Mouse (Mus musculus) heart, embryonic 10.5 days (tissue): ENCODE data around the gene Anapc15-ps. TPM values are rescaled to one million over a fixed set of nuclear protein-coding genes. Genes with fewer than 3 reads are reported as not detected.

Source experiments
- DNase-seq: peaks from one replicate; pipeline ENCODE4 v3.0.0-alpha.2; 2017; ENCODE audit warnings: low spot score
- H3K27ac ChIP-seq: fragments of 300-500 bp; sonication (generic); 2 replicates; pipeline ENCODE4 v1.5.1; 2016; ENCODE audit warnings: mild to moderate bottlenecking
- H3K27me3 ChIP-seq: fragments of 300-500 bp; sonication (generic); 2 replicates; pipeline ENCODE4 v1.6.1; 2016; ENCODE audit warnings: mild to moderate bottlenecking; ENCODE audit not compliant: poor library complexity, insufficient read depth, severe bottlenecking
- H3K36me3 ChIP-seq: fragments of 300-500 bp; sonication (generic); 2 replicates; pipeline ENCODE4 v1.6.1; 2016; ENCODE audit warnings: mild to moderate bottlenecking, moderate library complexity
- H3K4me1 ChIP-seq: fragments of 300-500 bp; sonication (generic); 2 replicates; pipeline ENCODE4 v1.6.1; 2016; ENCODE audit warnings: mild to moderate bottlenecking
- H3K4me3 ChIP-seq: fragments of 300-500 bp; sonication (generic); 2 replicates; pipeline ENCODE4 v1.5.1; 2016; ENCODE audit warnings: mild to moderate bottlenecking, moderate library complexity
- H3K9me3 ChIP-seq: fragments of 300-500 bp; sonication (generic); 2 replicates; pipeline ENCODE4 v1.6.1; 2016; ENCODE audit warnings: mild to moderate bottlenecking, moderate library complexity
- WGBS: fragments of 180-500 bp; shearing (Covaris S2); methylation state at CpG from one replicate; pipeline ENCODE4 v1.1.7; 2016; 5-methylcytosine and 5-hydroxymethylcytosine counted together
- polyA plus RNA-seq: library from polyadenylated mRNA; unstranded; fragments of >200 nt; fragmentation: Nextera tagmentation; extraction: Ambion mirVana; gene quantifications from 2 replicates; pipeline ENCODE4 v1.2.1, GENCODE M21; 2016

The Anapc15-ps gene
- polyA plus RNA-seq, 1 experiment from 2014 or later: not detected

DNA sequence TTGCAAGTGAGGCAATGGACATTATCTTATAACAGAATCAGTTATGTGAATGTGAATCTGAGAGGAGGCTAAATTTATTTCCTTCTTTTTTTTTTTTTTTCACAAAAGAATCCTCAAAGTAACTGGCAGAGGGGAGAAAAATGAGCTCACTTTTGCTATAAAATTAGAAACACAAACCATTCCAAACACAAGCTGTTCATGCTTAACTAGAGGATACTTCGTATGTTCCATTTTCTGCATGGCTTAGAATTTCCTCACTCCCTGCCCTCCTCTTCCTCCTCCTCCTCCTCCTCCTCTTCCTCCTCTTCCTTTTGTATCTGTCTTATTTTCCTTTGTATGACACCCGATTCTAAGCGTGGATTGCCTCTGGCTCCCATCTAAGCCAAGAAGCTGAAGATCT lies 32.5 kb upstream of the Anapc15-ps start:
- peaks cover 19% of the 10 kb centered on the region for H3K4me1 ChIP-seq
- no peaks in the 10 kb centered on the region for H3K36me3 ChIP-seq
- no peak for DNase-seq
- no peaks in the 10 kb centered on the region for H3K9me3 ChIP-seq
- 78% methylated on average over 3 of the region's 3 CpGs for WGBS
- H3K27me3 ChIP-seq: no peaks in the 10 kb centered on the region
- no peak overlapping the region for H3K4me3 ChIP-seq
- H3K27ac ChIP-seq: no peak overlapping the region

DNA sequence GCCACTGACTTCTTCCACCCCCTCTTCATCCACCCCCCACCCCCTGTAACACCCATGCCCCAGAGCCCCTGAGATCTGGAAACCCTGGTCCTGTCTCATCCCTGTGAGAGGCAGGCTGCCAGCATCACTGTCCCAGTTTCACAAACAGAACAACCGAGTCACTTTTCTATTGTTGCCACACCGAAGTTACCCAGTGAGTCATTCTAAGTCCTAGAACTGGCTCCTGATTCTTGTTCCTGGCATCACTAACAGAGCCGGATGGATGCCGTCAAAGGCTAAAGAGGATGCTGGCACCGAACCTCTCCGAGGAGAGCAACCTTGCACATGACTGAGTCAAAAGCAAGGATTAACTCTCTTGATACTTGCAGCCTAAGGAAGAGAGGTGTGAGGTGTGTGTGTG lies 31.6 kb upstream of the Anapc15-ps start:
- WGBS: 87% methylated on average over 6 of the region's 6 CpGs
- no peak for DNase-seq

DNA sequence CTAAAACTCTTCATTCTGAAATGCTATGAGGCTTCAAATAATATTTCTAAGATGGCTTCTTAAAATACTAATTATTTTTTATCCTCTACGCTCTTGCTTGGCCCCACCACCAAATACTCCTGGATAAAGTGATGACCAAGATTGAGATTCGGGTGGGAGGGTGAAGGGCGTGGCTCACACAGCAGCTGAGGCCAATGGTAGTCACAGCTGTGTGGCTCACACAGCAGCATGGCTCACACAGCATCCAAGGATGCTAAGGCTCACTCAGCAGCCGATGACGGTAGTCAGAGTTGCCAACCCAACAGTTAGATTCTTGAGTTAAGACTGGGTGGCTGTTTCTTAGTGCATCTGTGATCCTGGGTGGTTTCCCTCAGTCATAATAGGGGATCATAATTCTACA lies 30.5 kb upstream of the Anapc15-ps start:
- no peaks in the 10 kb centered on the region for H3K36me3 ChIP-seq
- H3K4me1 ChIP-seq: peaks cover 12% of the 10 kb centered on the region; the same call in 1 of the 2 replicates
- H3K4me3 ChIP-seq: no peak overlapping the region
- H3K27me3 ChIP-seq: no peaks in the 10 kb centered on the region
- DNase-seq: no peak
- 86% methylated on average over 5 of the region's 5 CpGs for WGBS
- H3K27ac ChIP-seq: no peak overlapping the region
- no peaks in the 10 kb centered on the region for H3K9me3 ChIP-seq

More for the DNA sequence above, 31.6 kb upstream of the Anapc15-ps start:
- Histone ChIP-seq H3K9me3 (no peaks in the 10 kb centered on the region), H3K4me1 (peaks cover 13% of the 10 kb centered on the region; the same call in 1 of the 2 replicates), H3K4me3 (no peak overlapping the region), H3K36me3 (no peaks in the 10 kb centered on the region), H3K27me3 (no peaks in the 10 kb centered on the region), H3K27ac (no peak overlapping the region)

DNA sequence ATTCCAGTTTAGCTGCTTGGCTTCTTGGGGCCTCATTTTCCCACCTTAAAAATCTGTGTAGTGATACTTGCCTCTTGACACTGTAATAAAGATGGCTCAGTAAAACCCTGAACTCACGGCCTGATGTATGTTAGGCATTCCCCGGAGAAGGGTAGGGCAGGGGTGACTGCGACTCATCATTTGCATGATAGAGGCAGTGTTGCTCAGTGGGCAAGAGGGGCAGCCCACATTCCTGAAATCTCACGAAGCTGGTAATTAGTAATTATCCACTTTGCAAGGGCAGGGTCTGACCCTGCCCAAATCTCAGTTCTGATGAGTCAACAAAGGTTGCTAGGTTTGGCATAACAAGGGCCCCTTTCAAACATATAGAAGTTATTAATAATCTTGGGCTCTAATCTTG lies 27.2 kb upstream of the Anapc15-ps start:
- Histone ChIP-seq H3K9me3 (no peaks in the 10 kb centered on the region), H3K36me3 (no peaks in the 10 kb centered on the region), H3K27me3 (no peaks in the 10 kb centered on the region), H3K27ac (no peak overlapping the region), H3K4me3 (no peak overlapping the region), H3K4me1 (peaks cover 4% of the 10 kb centered on the region; the same call in 1 of the 2 replicates)
- 72% methylated on average over 4 of the region's 4 CpGs for WGBS
- DNase-seq: no peak

DNA sequence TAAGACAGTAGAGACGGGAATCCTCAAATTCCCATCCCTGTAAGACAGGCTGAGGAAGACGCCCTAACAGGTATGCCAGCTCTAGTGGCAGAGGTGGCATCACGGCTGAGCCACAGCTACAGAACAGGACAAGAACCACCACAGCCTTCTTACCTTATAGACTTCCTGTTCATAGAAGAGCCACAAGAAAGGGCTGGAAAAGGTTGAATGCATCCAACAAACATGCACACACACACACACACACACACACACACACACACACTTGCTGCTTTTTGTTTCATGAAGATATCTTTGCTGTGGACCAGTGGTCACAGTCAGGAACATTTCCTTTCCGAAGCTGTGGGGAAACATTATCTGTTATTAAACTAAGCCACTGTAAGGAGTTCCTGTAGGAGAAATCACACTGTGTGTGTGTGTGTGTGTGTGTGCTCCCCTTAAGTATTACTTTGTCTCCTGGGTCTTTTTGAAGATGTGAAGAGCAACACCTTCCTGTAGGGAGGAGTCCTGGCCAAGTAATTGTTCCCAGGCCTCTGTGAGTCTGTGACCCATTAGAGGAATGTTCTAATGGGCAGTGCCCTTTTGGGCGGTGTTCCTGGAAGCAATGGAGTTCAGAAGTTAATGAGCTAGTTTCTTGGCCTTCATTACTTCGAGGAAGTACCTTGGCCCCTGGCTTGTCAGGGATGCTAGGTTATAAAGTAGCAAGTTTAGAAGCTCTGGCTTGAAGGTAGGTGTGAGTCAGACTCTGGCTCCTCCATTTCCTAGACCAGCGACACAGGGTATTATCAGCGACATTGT lies 25.9 kb upstream of the Anapc15-ps start:
- H3K4me3 ChIP-seq: no peak overlapping the region
- no peaks in the 10 kb centered on the region for H3K36me3 ChIP-seq
- no peaks in the 10 kb centered on the region for H3K9me3 ChIP-seq
- peaks cover 4% of the 10 kb centered on the region; the same call in 1 of the 2 replicates for H3K4me1 ChIP-seq
- DNase-seq: no peak
- H3K27me3 ChIP-seq: no peaks in the 10 kb centered on the region
- H3K27ac ChIP-seq: no peak overlapping the region
- 83% methylated on average over 8 of the region's 8 CpGs for WGBS

DNA sequence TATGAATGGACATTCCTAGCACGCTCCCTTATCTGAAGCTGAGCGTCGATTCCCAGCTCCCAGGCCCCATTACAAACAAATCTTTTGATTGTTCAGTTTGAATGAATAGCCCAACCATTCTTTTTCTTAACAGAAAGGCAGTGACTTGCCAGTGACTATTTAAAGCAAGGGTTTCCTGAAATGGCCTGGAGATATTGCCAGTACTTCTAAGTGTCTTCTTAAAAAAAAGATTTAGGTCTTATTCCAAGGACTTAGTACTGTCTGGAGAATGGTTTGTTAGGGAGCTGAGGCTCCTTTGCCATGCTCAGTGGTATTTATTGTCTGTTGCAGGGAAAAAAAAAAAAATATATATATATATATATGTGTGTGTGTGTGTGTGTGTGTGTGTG lies 23.0 kb upstream of the Anapc15-ps start:
- Histone ChIP-seq H3K27me3 (no peaks in the 10 kb centered on the region), H3K4me3 (no peak overlapping the region), H3K9me3 (no peaks in the 10 kb centered on the region), H3K36me3 (no peaks in the 10 kb centered on the region), H3K4me1 (peaks cover 4% of the 10 kb centered on the region; the same call in 1 of the 2 replicates), H3K27ac (no peak overlapping the region)
- WGBS: 40% methylated on average over 3 of the region's 3 CpGs
- DNase-seq: no peak

DNA sequence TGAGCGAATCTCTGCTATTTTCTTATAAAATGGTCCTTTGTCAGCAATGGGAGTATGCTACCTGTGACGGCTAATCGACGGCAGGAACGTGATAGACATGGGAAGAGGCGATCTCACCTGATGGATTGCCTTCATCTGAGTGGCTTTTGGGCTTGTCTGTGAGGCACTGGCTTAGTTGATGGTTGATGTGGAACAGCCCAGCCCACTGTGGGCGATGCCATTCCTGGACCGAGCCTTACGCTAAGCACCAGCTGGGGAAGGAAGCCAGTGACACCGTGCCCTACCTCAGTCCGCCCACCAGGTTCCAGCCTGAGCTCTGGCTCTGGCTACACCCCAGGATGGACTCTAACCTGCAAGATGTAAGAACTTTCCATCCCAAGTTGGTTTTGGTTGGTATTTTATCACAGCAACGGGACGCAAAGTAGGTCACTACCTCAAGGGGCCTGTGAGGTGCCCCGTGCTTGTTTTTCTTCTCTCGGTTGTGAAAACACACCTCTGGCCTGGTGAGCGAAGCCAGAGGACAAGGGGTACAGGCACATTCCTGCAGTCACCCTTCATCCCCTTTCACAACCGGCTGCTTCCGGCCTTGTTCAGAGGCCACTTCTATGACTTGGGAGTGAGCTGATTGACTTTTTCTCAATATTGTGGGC lies 22.5 kb upstream of the Anapc15-ps start:
- Histone ChIP-seq H3K9me3 (no peaks in the 10 kb centered on the region), H3K4me1 (peaks cover 4% of the 10 kb centered on the region; the same call in 1 of the 2 replicates), H3K4me3 (no peak overlapping the region), H3K27me3 (no peaks in the 10 kb centered on the region), H3K36me3 (no peaks in the 10 kb centered on the region), H3K27ac (0 out of 2 replicates have a peak overlapping the region, but pooled peaks have one; percentile 6)
- 77% methylated on average over 18 of the region's 18 CpGs for WGBS
- no peak for DNase-seq

DNA sequence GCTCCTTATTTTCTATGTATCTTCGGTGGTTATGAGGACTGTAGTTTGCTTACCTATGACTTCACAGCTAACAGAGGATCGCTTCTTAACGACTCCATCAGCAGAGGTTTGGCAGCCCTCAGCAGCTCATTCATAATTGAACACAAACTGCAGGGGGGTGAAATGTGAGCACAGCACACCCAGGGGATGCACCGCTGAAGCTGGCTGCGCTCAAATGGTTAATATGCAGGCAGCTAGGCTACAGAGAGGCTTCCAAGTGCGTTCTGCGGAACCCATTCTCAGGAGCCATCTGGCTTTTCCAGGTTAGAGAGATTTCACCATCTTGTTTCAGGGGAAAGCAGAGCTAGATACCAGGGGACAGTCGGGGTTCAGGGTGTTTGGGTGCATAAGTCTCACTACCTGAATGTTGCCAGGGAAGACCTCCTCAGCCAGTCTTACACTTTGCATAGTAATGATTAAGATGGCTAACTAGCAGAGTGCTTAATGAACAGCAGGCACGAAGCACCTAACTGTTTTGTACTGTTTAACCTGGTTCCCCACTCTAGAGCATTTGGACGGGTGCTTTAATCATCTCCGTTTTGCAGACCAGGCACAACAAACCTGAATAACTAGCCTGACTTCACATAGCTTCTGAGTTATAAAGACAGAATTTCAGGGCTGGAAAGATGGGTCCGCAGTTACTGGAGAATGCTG lies 21.5 kb upstream of the Anapc15-ps start:
- Histone ChIP-seq H3K27me3 (no peaks in the 10 kb centered on the region), H3K36me3 (no peaks in the 10 kb centered on the region), H3K27ac (no peak overlapping the region), H3K4me1 (peaks cover 4% of the 10 kb centered on the region; the same call in 1 of the 2 replicates), H3K9me3 (no peaks in the 10 kb centered on the region), H3K4me3 (no peak overlapping the region)
- DNase-seq: no peak
- WGBS: 75% methylated on average over 12 of the region's 12 CpGs

DNA sequence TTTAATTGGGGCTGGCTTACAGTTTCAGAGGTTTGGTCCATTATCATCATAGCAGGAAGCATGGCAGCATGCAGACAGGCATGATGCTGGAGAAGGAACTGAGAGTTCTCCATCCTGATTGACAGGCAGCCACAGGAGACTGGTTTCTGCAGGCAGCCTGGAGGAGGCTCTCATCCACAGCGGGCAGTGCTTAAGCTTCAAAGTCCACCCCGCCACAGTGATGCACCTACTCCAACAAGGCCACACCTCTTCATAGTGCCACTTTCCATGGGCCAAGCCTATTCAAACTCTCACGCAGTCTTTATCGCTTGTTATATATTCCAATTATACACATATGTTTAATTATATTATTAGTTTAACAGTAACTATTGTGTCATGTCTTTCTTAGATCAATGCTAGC lies 18.1 kb upstream of the Anapc15-ps start:
- 94% methylated on average over 4 of the region's 4 CpGs for WGBS
- H3K4me1 ChIP-seq: peaks cover 4% of the 10 kb centered on the region; the same call in 1 of the 2 replicates
- no peak for DNase-seq

DNA sequence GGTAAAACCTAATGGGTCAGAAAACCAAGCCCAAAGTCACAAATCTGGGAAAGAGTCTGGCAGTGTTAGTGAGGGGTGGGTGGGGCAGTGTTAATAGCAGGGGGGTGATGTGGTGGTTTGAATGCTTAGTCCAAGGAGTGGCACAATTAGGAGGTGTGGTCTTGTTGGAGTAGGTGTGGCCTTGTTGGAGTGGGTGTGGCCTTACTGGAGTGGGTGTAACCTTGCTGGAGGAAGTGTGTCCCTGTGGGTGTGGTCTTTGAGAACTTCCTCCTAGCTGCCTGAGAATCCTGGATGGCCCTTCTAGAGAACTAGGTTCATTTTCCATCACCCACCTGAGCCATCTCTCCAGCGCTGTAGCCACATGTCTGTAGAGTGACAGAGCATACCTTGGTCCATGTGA lies 16.6 kb upstream of the Anapc15-ps start:
- no peak for DNase-seq
- WGBS: 87% methylated on average over 1 of the region's 1 CpGs
- no peak overlapping the region for H3K4me3 ChIP-seq
- H3K36me3 ChIP-seq: no peaks in the 10 kb centered on the region
- H3K4me1 ChIP-seq: no peaks in the 10 kb centered on the region
- no peaks in the 10 kb centered on the region for H3K27me3 ChIP-seq
- H3K9me3 ChIP-seq: no peaks in the 10 kb centered on the region
- no peak overlapping the region for H3K27ac ChIP-seq

More for the DNA sequence above, 18.1 kb upstream of the Anapc15-ps start:
- no peak overlapping the region for H3K27ac ChIP-seq
- no peaks in the 10 kb centered on the region for H3K27me3 ChIP-seq
- no peaks in the 10 kb centered on the region for H3K9me3 ChIP-seq
- H3K4me3 ChIP-seq: no peak overlapping the region
- no peaks in the 10 kb centered on the region for H3K36me3 ChIP-seq

DNA sequence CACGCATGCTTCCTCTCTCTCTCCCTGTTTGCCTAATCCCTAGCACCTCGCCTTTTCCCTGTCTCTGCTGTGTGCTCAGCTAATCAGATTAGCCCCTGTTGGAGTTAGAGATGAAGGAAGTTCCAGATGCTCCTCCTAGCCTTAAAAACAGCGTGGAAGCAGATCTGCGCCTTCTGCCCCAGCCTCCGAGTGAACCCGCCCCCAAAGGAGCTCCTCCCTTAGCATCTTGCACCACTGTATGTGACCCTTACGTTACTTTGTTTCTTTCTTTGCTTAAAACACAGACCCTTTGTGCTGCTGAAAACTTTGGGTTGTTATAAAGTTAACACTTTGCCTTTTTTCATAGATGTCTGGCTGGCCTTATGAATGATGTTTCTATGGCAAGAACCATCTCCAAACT lies 15.8 kb upstream of the Anapc15-ps start:
- DNase-seq: no peak
- Histone ChIP-seq H3K27me3 (no peaks in the 10 kb centered on the region), H3K36me3 (no peaks in the 10 kb centered on the region), H3K4me3 (no peak overlapping the region), H3K9me3 (no peaks in the 10 kb centered on the region), H3K27ac (no peak overlapping the region), H3K4me1 (no peaks in the 10 kb centered on the region)
- 66% methylated on average over 7 of the region's 7 CpGs for WGBS

DNA sequence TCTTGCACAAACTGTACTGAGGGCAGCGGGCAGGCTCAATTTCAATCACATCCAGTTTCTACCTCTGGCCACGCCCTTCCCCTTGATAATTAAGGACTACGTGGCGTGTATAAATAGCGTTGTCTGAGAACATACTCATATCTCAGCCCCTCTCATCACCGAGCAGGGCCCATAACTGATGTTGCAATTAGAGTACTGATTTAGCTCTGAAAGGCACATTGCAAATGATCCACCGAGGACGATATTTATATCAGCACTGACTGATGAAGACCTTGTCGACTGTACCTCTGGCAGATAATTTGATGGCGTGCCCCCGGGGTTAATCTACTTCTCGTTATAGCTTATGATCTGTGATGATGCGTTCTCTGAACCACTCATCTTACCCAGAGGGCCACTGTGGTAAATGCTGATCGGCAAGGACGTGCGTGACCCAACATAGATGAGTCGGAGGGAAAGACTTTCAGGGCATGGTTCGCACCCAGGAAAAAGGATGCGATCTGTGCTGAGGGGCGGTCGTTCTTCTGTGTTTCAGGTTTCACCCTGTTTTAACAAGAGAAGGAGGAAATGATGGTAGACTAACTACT lies 14.4 kb upstream of the Anapc15-ps start:
- H3K9me3 ChIP-seq: no peaks in the 10 kb centered on the region
- peak; percentile 69 for DNase-seq
- WGBS: 72% methylated on average over 21 of the region's 21 CpGs
- no peak overlapping the region for H3K27ac ChIP-seq
- H3K4me3 ChIP-seq: no peak overlapping the region
- no peaks in the 10 kb centered on the region for H3K36me3 ChIP-seq
- H3K27me3 ChIP-seq: no peaks in the 10 kb centered on the region
- no peaks in the 10 kb centered on the region for H3K4me1 ChIP-seq
